Mouse (Mus musculus) heart, embryonic 13.5 days (tissue): ENCODE results near the gene Gm6509. TPM values are rescaled to one million over a fixed set of nuclear protein-coding genes. Genes with fewer than 3 reads are reported as not detected.
"Not testable (repeated sequence)": the region's sequence is repeated elsewhere in the genome, so short reads cannot be mapped to it uniquely, and the experiment has no call there.

Source experiments
- ATAC-seq: fragments of 200-750 bp; cut with Nextera tagmentation; 2 replicates; pipeline ENCODE4 v1.8.0; 2017; ENCODE audit warnings: moderate TSS enrichment; ENCODE audit not compliant: insufficient number of reproducible peaks, low FRiP score, low TSS enrichment; ENCODE audit errors: extremely low read depth
- H3K27ac ChIP-seq: fragments of 300-500 bp; sonication (generic); replicated peaks from 2 replicates; pipeline ENCODE4 v1.5.1; 2015; ENCODE audit warnings: moderate library complexity, mild to moderate bottlenecking, inconsistent platforms
- H3K27me3 ChIP-seq: fragments of 300-500 bp; sonication (generic); replicated peaks from 2 replicates; pipeline ENCODE4 v1.6.1; 2015; ENCODE audit warnings: mild to moderate bottlenecking, inconsistent platforms
- H3K36me3 ChIP-seq: fragments of 300-500 bp; sonication (generic); 2 replicates; pipeline ENCODE4 v1.6.1; 2015; ENCODE audit warnings: mild to moderate bottlenecking, inconsistent platforms
- H3K4me1 ChIP-seq: fragments of 300-500 bp; sonication (generic); 2 replicates; pipeline ENCODE4 v1.6.1; 2015; ENCODE audit warnings: inconsistent platforms
- H3K4me2 ChIP-seq: fragments of 300-500 bp; sonication (generic); 2 replicates; pipeline ENCODE4 v1.6.1; 2015; ENCODE audit warnings: inconsistent platforms, mild to moderate bottlenecking, moderate library complexity
- H3K4me3 ChIP-seq: fragments of 300-500 bp; sonication (generic); 2 replicates; pipeline ENCODE4 v1.5.1; 2015; ENCODE audit warnings: moderate library complexity, mild to moderate bottlenecking, inconsistent platforms
- H3K9ac ChIP-seq: fragments of 300-500 bp; sonication (generic); 2 replicates; pipeline ENCODE4 v1.6.1; 2015; ENCODE audit warnings: inconsistent platforms, mild to moderate bottlenecking, moderate library complexity
- H3K9me3 ChIP-seq: fragments of 300-500 bp; sonication (generic); 2 replicates; pipeline ENCODE4 v1.6.1; 2016; ENCODE audit warnings: inconsistent platforms
- WGBS: fragments of 180-500 bp; shearing (Covaris S2); methylation state at CpG from one replicate; pipeline ENCODE4 v1.1.7; 2015; ENCODE audit warnings: mixed read lengths; 5-methylcytosine and 5-hydroxymethylcytosine counted together
- polyA plus RNA-seq: library from polyadenylated mRNA; unstranded; fragments of >200 nt; fragmentation: Nextera tagmentation; extraction: Ambion mirVana; gene quantifications from 2 replicates; pipeline ENCODE4 v1.2.1, GENCODE M21; 2015

Gm6509 gene
- polyA plus RNA-seq, result not detected in 2 replicates

- H3K4me3 ChIP-seq, H3K4me1 ChIP-seq, H3K9ac ChIP-seq, H3K27ac ChIP-seq, H3K4me2 ChIP-seq, H3K36me3 ChIP-seq, H3K27me3 ChIP-seq, ATAC-seq, H3K9me3 ChIP-seq: not testable (repeated sequence)
- no CpG with 5 or more reads among the region's 2 CpGs for WGBS
Measured at GRCm38 (mm10) chr5:94623679-94624078, at the start of gene Gm6509. Gm6509 (plus strand) TSS chr5:94623979.

GRCm38 (mm10) chr5:94616242-94616641, 7.5 kb upstream of the Gm6509 start, which contains the start of gene Gm3147:
Gm3147 (minus strand) TSS chr5:94616342.
- H3K36me3 ChIP-seq, H3K9ac ChIP-seq, H3K27ac ChIP-seq, H3K27me3 ChIP-seq, H3K4me2 ChIP-seq, ATAC-seq, H3K4me3 ChIP-seq, H3K4me1 ChIP-seq, H3K9me3 ChIP-seq: not testable (repeated sequence)
- no CpG with 5 or more reads among the region's 1 CpGs for WGBS

- not testable (repeated sequence) for H3K4me3 ChIP-seq, ATAC-seq, H3K4me2 ChIP-seq, H3K9ac ChIP-seq, H3K36me3 ChIP-seq, H3K27me3 ChIP-seq, H3K27ac ChIP-seq, H3K4me1 ChIP-seq, H3K9me3 ChIP-seq
- no CpG with 5 or more reads among the region's 2 CpGs for WGBS
Measured at GRCm38 (mm10) chr5:94648082-94648481, 24.3 kb downstream of the Gm6509 start, which contains the start of gene Gm6205. Gm6205 (plus strand) TSS chr5:94648382.

Other genes starting within 250 kb of the Gm6509 start
- gene Gm7682, start 178.2 kb upstream of the Gm6509 start, polyA plus RNA-seq, result not detected in 2 replicates
- not detected in 2 replicates for gene Gm3139, start 97.7 kb upstream of the Gm6509 start, polyA plus RNA-seq
- not detected in 2 replicates for gene Gm3147, start 7.6 kb upstream of the Gm6509 start, polyA plus RNA-seq
- gene Gm6205, start 24.4 kb downstream of the Gm6509 start, polyA plus RNA-seq, result not detected in 2 replicates
- gene Gm3183, start 241.5 kb downstream of the Gm6509 start, polyA plus RNA-seq, result not detected in 2 replicates